Mouse (Mus musculus) heart, embryonic 11.5 days (tissue): ENCODE results near the gene Eid2. TPM values are rescaled to one million over a fixed set of nuclear protein-coding genes. Genes with fewer than 3 reads are reported as not detected.

Source experiments
- ATAC-seq: fragments of 200-750 bp; cut with Nextera tagmentation; replicated peaks from 2 replicates; pipeline ENCODE4 v1.8.0; 2017; ENCODE audit warnings: moderate library complexity; ENCODE audit not compliant: insufficient number of reproducible peaks, low FRiP score, low TSS enrichment
- H3K27ac ChIP-seq: fragments of 300-500 bp; sonication (generic); 2 replicates; pipeline ENCODE4 v1.5.1; 2014; ENCODE audit warnings: mild to moderate bottlenecking, low read depth, low read length
- H3K27me3 ChIP-seq: fragments of 300-500 bp; sonication (generic); 2 replicates; pipeline ENCODE4 v1.6.1; 2014; ENCODE audit warnings: mild to moderate bottlenecking, low read length, mixed read lengths; ENCODE audit not compliant: control insufficient read depth, insufficient read depth
- H3K36me3 ChIP-seq: fragments of 300-500 bp; sonication (generic); 2 replicates; pipeline ENCODE4 v1.6.1; 2014; ENCODE audit warnings: mild to moderate bottlenecking, low read length, moderate library complexity, mixed read lengths; ENCODE audit not compliant: control insufficient read depth, insufficient read depth
- H3K4me1 ChIP-seq: fragments of 300-500 bp; sonication (generic); 2 replicates; pipeline ENCODE4 v1.6.1; 2014; ENCODE audit warnings: low read length; ENCODE audit not compliant: control insufficient read depth, insufficient read depth
- H3K4me2 ChIP-seq: fragments of 300-500 bp; sonication (generic); 2 replicates; pipeline ENCODE4 v1.6.1; 2014; ENCODE audit warnings: mild to moderate bottlenecking, moderate library complexity
- H3K4me3 ChIP-seq: fragments of 300-500 bp; sonication (generic); 2 replicates; pipeline ENCODE4 v1.5.1; 2014; ENCODE audit warnings: low read depth, low read length
- H3K9ac ChIP-seq: fragments of 300-500 bp; sonication (generic); 2 replicates; pipeline ENCODE4 v1.6.1; 2014; ENCODE audit warnings: mild to moderate bottlenecking, low read depth, low read length, moderate library complexity
- H3K9me3 ChIP-seq: fragments of 300-500 bp; sonication (generic); replicated peaks from 2 replicates; pipeline ENCODE4 v1.6.1; 2016; ENCODE audit warnings: low read length; ENCODE audit not compliant: control insufficient read depth
- WGBS: fragments of 180-500 bp; shearing (Covaris S2); extraction: QIAGEN DNeasy Blood & Tissue Kit; methylation state at CpG from one replicate; pipeline ENCODE4 v1.1.7; 2014; ENCODE audit not compliant: insufficient replicate concordance; 5-methylcytosine and 5-hydroxymethylcytosine counted together
- polyA plus RNA-seq: library from polyadenylated mRNA; unstranded; fragments of >200 nt; fragmentation: Nextera tagmentation; extraction: Ambion mirVana; gene quantifications from 2 replicates; pipeline ENCODE4 v1.2.1, GENCODE M21; 2014

Gene Eid2
- polyA plus RNA-seq, 1 experiment from 2014 or later = 5.4 TPM

GRCm38 (mm10) chr7:28301616-28302433 lies 34.1 kb downstream of the Eid2 start, which contains the start of gene Dll3:
Gene Dll3, minus strand, starts transcription at chr7:28302238.
- peaks cover 47% of the 10 kb centered on the region for H3K27me3 ChIP-seq
- no peak for ATAC-seq
- H3K9ac ChIP-seq = peak within 1 kb of the TSS; percentile 40

GRCm38 (mm10) chr7:28305641-28306040 lies 38.0 kb downstream of the Eid2 start:
- Histone ChIP-seq H3K36me3 (peaks cover 41% of the 10 kb centered on the region), H3K4me3 (no peak overlapping the region), H3K27me3 (peaks cover 17% of the 10 kb centered on the region)

More at GRCm38 (mm10) chr7:28301616-28302433, 34.1 kb downstream of the Eid2 start, which contains the start of gene Dll3:
- Histone ChIP-seq H3K4me3 (peak within 1 kb of the TSS; percentile 32), H3K36me3 (peaks cover 20% of the 10 kb centered on the region), H3K9me3 (no peaks in the 10 kb centered on the region), H3K27ac (no peak within 1 kb of the TSS), H3K4me1 (no peaks in the 10 kb centered on the region), H3K4me2 (peak within 1 kb of the TSS; percentile 65)
- 1% methylated on average over 30 of the region's 30 CpGs for WGBS

GRCm38 (mm10) chr7:28306216-28306615 lies 38.5 kb downstream of the Eid2 start:
- Histone ChIP-seq H3K9me3 (no peaks in the 10 kb centered on the region), H3K36me3 (peaks cover 41% of the 10 kb centered on the region), H3K9ac (no peak overlapping the region), H3K27ac (no peak overlapping the region), H3K4me2 (no peak overlapping the region), H3K4me3 (no peak overlapping the region), H3K27me3 (peaks cover 11% of the 10 kb centered on the region), H3K4me1 (peaks cover 7% of the 10 kb centered on the region)
- ATAC-seq = no peak
- WGBS = 84% methylated on average over 8 of the region's 8 CpGs

More at GRCm38 (mm10) chr7:28305641-28306040, 38.0 kb downstream of the Eid2 start:
- no peak for ATAC-seq
- Histone ChIP-seq H3K4me2 (no peak overlapping the region), H3K27ac (no peak overlapping the region), H3K9me3 (no peaks in the 10 kb centered on the region), H3K4me1 (peaks cover under 1% of the 10 kb centered on the region), H3K9ac (no peak overlapping the region)
- WGBS = 88% methylated on average over 10 of the region's 10 CpGs

- H3K9ac ChIP-seq = 0 out of 2 replicates have a peak overlapping the region, but pooled peaks have one; percentile 22
- H3K27me3 ChIP-seq = no peaks in the 10 kb centered on the region
- no peak overlapping the region for H3K4me3 ChIP-seq
- no peak for ATAC-seq
- no peaks in the 10 kb centered on the region for H3K9me3 ChIP-seq
- H3K36me3 ChIP-seq = peaks cover 44% of the 10 kb centered on the region
- WGBS = 61% methylated on average over 9 of the region's 9 CpGs
- no peak overlapping the region for H3K27ac ChIP-seq
- peaks cover 7% of the 10 kb centered on the region for H3K4me1 ChIP-seq
- no peak overlapping the region for H3K4me2 ChIP-seq
These were observed 42.1 kb downstream of the Eid2 start for GRCm38 (mm10) chr7:28309737-28310136.

GRCm38 (mm10) chr7:28311151-28311925 lies 43.7 kb downstream of the Eid2 start:
- Histone ChIP-seq H3K27me3 (no peaks in the 10 kb centered on the region), H3K9ac (peak overlapping the region; percentile 92), H3K4me1 (peaks cover 7% of the 10 kb centered on the region), H3K36me3 (peaks cover 45% of the 10 kb centered on the region), H3K27ac (peak overlapping the region; percentile 76), H3K9me3 (no peaks in the 10 kb centered on the region), H3K4me3 (peak overlapping the region; percentile 95), H3K4me2 (peak overlapping the region; percentile 90)
- peak; percentile 22; the same call in 1 of the 2 replicates for ATAC-seq
- WGBS = 8% methylated on average over 35 of the region's 35 CpGs

GRCm38 (mm10) chr7:28311926-28312543 lies 44.4 kb downstream of the Eid2 start, which contains the start of gene Timm50:
Gene Timm50, minus strand, starts transcription at chr7:28312072.
- H3K36me3 ChIP-seq = peaks cover 45% of the 10 kb centered on the region
- peak; percentile 93 for ATAC-seq
- peak within 1 kb of the TSS; percentile 90 for H3K4me2 ChIP-seq
- no peaks in the 10 kb centered on the region for H3K27me3 ChIP-seq
- WGBS = under 1% methylated on average over 42 of the region's 45 CpGs
- peak within 1 kb of the TSS; percentile 76 for H3K27ac ChIP-seq
- H3K9ac ChIP-seq = peak within 1 kb of the TSS; percentile 92
- H3K4me3 ChIP-seq = peak within 1 kb of the TSS; percentile 95
- H3K9me3 ChIP-seq = no peaks in the 10 kb centered on the region
- H3K4me1 ChIP-seq = peaks cover 7% of the 10 kb centered on the region

GRCm38 (mm10) chr7:28318036-28318435 lies 50.4 kb downstream of the Eid2 start:
- Histone ChIP-seq H3K36me3 (peaks cover 70% of the 10 kb centered on the region), H3K27ac (no peak overlapping the region), H3K4me2 (no peak overlapping the region), H3K9me3 (no peaks in the 10 kb centered on the region), H3K9ac (no peak overlapping the region), H3K4me3 (no peak overlapping the region), H3K4me1 (no peaks in the 10 kb centered on the region), H3K27me3 (no peaks in the 10 kb centered on the region)
- ATAC-seq = no peak
- 77% methylated on average over 3 of the region's 3 CpGs for WGBS

GRCm38 (mm10) chr7:28318714-28319113 lies 51.0 kb downstream of the Eid2 start:
- Histone ChIP-seq H3K4me1 (no peaks in the 10 kb centered on the region), H3K4me3 (no peak overlapping the region), H3K27ac (no peak overlapping the region), H3K36me3 (peaks cover 77% of the 10 kb centered on the region), H3K9ac (no peak overlapping the region), H3K9me3 (no peaks in the 10 kb centered on the region), H3K4me2 (no peak overlapping the region), H3K27me3 (no peaks in the 10 kb centered on the region)
- WGBS = 89% methylated on average over 17 of the region's 17 CpGs
- ATAC-seq = no peak
